Mouse (Mus musculus) cerebellum, adult 2 months (tissue): ENCODE data around the gene Chrnd.

Source experiments
- CTCF ChIP-seq: fragments of 200-500 bp; IDR thresholded peaks from 2 replicates; pipeline ENCODE4 v1.5.1; 2011; ENCODE audit warnings: low read depth, mild to moderate bottlenecking, control low read depth, low read length, moderate library complexity, borderline replicate concordance; ENCODE audit not compliant: insufficient read depth
- POLR2A ChIP-seq: fragments of 200-500 bp; IDR thresholded peaks from 2 replicates; pipeline ENCODE4 v1.6.1; 2011; ENCODE audit warnings: low read length, control low read depth, borderline replicate concordance; ENCODE audit not compliant: insufficient read depth

DNA sequence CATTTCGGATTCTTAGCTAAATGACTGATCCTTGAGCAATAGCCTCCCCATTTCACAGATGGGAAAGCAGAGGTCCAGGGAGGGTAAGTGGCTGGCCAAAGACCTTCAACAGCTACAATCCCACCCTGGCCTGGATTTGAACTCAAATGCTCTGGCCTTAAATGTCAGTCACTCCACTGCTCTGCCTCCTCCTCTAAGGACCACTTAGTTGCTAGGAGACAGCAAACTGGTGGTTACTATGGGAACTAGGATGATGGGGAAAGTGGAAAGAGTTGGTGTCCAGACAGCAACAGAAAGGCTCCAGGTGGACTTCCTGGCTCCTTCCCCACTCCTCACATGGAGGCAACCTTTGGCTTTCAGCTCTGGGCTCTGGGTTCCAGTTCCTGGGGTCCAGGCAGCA is 19.1 kb upstream of the Chrnd start:
- TF ChIP-seq CTCF, result no peak
- no peak for TF ChIP-seq POLR2A
